Mouse (Mus musculus): ENCODE data around the gene Mest. TPM values are rescaled to one million over a fixed set of nuclear protein-coding genes. Genes with fewer than 3 reads are reported as not detected.

Gene Mest
- 100 to 1,000 TPM in 1 of 2 experiments, 10 to 100 TPM in 1; 90.5 to 129 TPM for total RNA-seq (2021)
- long read RNA-seq, experiment 1, transcript Mest-211 (12 exons, 2,561 nt) = major isoform, 52 of 59 reads
- long read RNA-seq, experiment 1, partial matches to known transcripts = 3 of 59 reads
- long read RNA-seq, experiment 1, other reads (novel, unspliced or antisense) = 4 of 59 reads
- long read RNA-seq, experiment 2, transcript Mest-211 (12 exons, 2,561 nt) = major isoform, 60 of 65 reads
- long read RNA-seq, experiment 2, partial matches to known transcripts = 2 of 65 reads
- long read RNA-seq, experiment 2, other reads (novel, unspliced or antisense) = 3 of 65 reads

- no peak for TF ChIP-seq CTCF (IDR thresholded peaks at IDR 0.05)
- Histone ChIP-seq H3K27ac (no peak within 1 kb of the TSS), H3K4me3 (no peak within 1 kb of the TSS)
- intact Hi-C loops (cut with DNase I) = loop anchor here (5.0 kb wide), 1 partner anchor 176 kb away; no protein-coding TSS in a partner anchor
- DNase-seq (ENCODE audit: extremely low spot score in 1 of 2, low spot score in 2 of 2) = no peak
Measured at GRCm38 (mm10) chr6:30723331-30723730, at the start of gene Mest. Mest (plus strand) TSS chr6:30723547.

- Histone ChIP-seq H3K4me3 (no peak overlapping the region; the same call in 1 of the 2 replicates), H3K27ac (peak overlapping the region; percentile 83)
- no peak for TF ChIP-seq CTCF (IDR thresholded peaks at IDR 0.05)
- intact Hi-C loops (cut with DNase I) = loop anchor here (2.0 to 5.0 kb wide), 3 partner anchors 19 to 127 kb away; partner anchors contain the start of gene Cep41
- DNase-seq (ENCODE audit: extremely low spot score in 1 of 2, low spot score in 2 of 2) = no peak
Measured at GRCm38 (mm10) chr6:30673764-30674561, 49.4 kb upstream of the Mest start.

DNA sequence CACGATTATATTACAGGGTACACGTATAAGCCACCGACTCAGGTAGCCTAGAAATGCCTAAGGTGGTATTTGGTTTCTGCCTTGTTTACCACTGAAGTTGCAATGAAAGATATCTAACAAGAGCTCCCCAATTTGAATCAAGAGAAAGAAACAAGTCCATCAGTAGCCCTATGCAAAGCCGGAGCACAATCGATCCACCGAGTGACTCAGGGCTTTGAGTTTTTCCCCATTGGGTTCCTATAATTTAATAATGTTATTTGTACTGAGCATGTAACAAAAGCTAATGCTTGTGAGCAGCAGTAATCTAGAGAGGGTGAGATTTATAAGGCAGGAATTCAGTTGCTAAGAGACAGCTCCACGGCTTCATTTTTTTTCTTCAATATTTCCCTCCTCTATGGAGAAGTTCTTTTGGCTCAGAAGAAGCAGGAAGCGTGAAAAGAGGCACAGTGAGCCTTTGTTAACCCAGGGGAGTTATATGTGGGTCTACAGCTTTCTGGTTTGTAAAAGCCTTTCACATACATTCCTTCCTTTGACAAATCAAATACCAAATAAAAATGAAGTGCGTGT, 48.5 kb upstream of the Mest start:
- Histone ChIP-seq H3K4me3 (peak overlapping the region; percentile 6), H3K27ac (peak overlapping the region; percentile 83)
- DNase-seq (ENCODE audit: extremely low spot score in 1 of 2, low spot score in 2 of 2) = no peak
- intact Hi-C loops (cut with DNase I) = loop anchor here (2.0 to 5.0 kb wide), 4 partner anchors 18 to 272 kb away; partner anchors contain the start of genes Cep41 and Klhdc10
- no peak for TF ChIP-seq CTCF (IDR thresholded peaks at IDR 0.05)

DNA sequence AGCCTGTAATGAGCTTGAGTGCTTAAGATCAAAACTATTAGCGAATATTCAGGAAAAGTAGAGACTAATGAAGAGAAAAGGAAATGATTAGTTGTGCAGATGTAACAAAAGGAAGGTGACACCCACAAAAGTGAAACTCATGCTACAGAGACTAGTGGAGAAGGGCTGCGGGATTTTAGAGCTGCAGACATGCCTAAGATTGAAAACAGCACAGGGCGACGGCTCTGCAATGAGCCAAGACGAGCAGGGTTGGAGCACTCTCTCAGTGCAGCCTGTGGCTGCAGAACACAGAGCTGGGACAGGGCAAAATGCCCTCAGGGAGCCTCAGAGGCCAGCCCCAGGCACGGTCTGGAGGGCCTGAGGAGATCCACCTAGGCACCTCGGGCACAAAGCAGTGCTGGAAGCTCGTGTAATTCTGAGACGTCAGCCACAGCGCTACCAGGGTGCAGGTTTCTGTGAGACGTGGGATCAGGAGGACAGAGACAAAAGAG, 48.0 kb upstream of the Mest start:
- intact Hi-C loops (cut with DNase I) = loop anchor here (2.0 to 5.0 kb wide), 2 partner anchors 17 to 273 kb away; partner anchors contain the start of genes Cep41 and Klhdc10
- Histone ChIP-seq H3K27ac (peak overlapping the region; percentile 83), H3K4me3 (peak overlapping the region; percentile 6)
- TF ChIP-seq CTCF (IDR thresholded peaks at IDR 0.05) = no peak
- DNase-seq (ENCODE audit: extremely low spot score in 1 of 2, low spot score in 2 of 2) = peak in 1 of 2 experiments; percentile 38

GRCm38 (mm10) chr6:30676506-30676905, 46.8 kb upstream of the Mest start:
- DNase-seq (ENCODE audit: extremely low spot score in 1 of 2, low spot score in 2 of 2) = no peak
- TF ChIP-seq CTCF (IDR thresholded peaks at IDR 0.05) = no peak
- H3K4me3 ChIP-seq = no peak overlapping the region
- H3K27ac ChIP-seq = no peak overlapping the region
- intact Hi-C loops (cut with DNase I) = loop anchor here (5.0 kb wide), 1 partner anchor 274 kb away; the partner anchor contains the start of gene Klhdc10

GRCm38 (mm10) chr6:30677591-30677990, 45.8 kb upstream of the Mest start:
- Histone ChIP-seq H3K27ac (no peak overlapping the region), H3K4me3 (no peak overlapping the region)
- TF ChIP-seq CTCF (IDR thresholded peaks at IDR 0.05) = no peak
- intact Hi-C loops (cut with DNase I) = loop anchor here (5.0 kb wide), 1 partner anchor 275 kb away; the partner anchor contains the start of gene Klhdc10
- DNase-seq (ENCODE audit: extremely low spot score in 1 of 2, low spot score in 2 of 2) = no peak

DNA sequence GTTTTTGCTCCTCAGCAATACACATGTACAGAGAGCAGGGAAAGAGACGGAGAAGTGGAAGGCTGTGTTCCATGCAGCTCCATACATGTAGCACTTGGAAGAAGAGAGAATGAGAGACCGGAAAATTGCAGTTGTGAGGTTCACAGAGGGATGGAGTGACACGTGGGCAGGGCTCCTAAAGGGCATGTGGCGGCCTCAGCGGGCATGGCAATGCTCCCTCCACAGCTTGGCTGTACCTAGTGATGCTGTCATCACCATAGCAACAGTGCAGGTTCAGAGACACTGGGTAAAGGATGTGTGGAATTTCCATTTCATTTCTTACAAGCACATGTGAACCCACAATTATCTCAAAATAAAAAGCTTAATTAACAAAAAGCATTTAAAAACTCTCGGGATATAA, 44.9 kb upstream of the Mest start:
- no peak for DNase-seq (ENCODE audit: extremely low spot score in 1 of 2, low spot score in 2 of 2)
- H3K4me3 ChIP-seq = no peak overlapping the region
- intact Hi-C loops (cut with DNase I) = loop anchor here (5.0 kb wide), 1 partner anchor 276 kb away; the partner anchor contains the start of gene Klhdc10
- no peak for TF ChIP-seq CTCF (IDR thresholded peaks at IDR 0.05)
- no peak overlapping the region for H3K27ac ChIP-seq

- H3K27ac ChIP-seq = no peak overlapping the region
- TF ChIP-seq CTCF (IDR thresholded peaks at IDR 0.05) = no peak
- no peak overlapping the region for H3K4me3 ChIP-seq
- DNase-seq (ENCODE audit: extremely low spot score in 1 of 2, low spot score in 2 of 2) = no peak
- intact Hi-C loops (cut with DNase I) = loop anchor here (5.0 kb wide), 1 partner anchor 277 kb away; the partner anchor contains the start of gene Klhdc10
Measured at GRCm38 (mm10) chr6:30679567-30679966, 43.8 kb upstream of the Mest start.

DNA sequence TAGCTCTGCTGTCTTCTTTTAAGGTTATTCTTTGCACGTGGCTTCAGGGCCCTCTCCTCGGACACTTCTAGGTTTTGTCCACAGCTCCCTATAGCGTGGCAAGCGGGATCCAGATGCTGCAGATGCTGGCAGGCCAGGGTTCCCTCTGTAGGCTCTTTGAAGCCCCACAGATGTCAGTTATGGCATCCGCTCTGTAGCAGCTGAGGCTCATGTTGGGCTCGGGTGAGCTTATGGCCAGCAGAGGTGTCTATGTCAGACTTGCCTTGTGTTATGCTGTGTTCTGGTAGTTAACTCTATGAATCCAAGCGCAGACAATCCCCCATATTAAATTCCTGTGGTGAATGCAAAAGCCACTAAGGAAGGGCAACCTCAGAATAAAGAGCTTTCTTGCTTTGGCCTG, 42.9 kb upstream of the Mest start:
- no peak for TF ChIP-seq CTCF (IDR thresholded peaks at IDR 0.05)
- Histone ChIP-seq H3K27ac (no peak overlapping the region), H3K4me3 (no peak overlapping the region)
- DNase-seq (ENCODE audit: extremely low spot score in 1 of 2, low spot score in 2 of 2) = no peak
- intact Hi-C loops (cut with DNase I) = no loop called here

DNA sequence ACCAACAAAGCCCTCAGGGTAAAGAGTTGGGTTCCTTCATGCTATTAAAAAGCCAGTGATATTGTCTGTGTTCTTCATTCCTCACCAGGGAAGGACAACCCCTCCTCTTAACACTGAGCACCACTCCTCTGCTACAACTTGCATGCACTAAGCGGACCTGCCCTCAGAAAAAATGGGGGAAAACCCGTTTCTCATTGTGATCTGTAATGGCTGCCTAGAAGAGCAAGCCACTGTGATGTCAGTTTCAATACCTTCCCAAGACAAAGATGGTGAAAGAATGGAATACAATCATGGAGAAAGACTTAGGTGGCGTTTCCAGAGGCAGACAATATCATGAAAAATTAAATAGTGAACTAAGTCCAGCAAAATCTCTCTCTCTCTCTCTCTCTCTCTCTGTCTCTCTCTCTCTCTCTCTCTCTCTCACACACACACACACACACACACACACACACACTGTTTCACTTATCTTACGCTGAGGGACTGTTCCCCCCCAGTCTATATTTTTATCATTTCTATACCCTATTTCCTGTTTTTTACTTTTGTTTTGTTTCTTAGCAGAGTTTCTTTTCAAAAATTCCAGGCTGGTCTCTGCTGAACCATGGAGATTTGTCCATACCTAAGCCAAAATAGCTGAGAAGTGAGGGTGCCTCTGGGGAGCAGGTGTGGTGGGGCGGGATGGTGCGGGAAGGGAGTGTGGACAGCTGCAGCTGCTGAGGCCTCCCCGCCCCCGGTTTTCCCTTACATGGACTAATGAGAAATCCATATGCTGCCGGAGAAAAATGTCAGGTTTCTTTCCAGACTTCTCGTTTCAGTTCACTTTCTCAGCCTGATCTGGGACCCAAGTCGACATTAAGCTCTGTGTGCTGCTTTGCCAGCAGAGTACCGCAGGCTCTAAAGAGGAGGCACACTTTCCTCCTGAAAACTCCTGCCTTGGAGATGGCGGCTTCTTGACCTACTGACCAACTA, 41.1 kb upstream of the Mest start:
- Histone ChIP-seq H3K4me3 (no peak overlapping the region), H3K27ac (no peak overlapping the region)
- intact Hi-C loops (cut with DNase I) = no loop called here
- DNase-seq (ENCODE audit: extremely low spot score in 1 of 2, low spot score in 2 of 2) = peak in 1 of 2 experiments; percentile 43
- no peak for TF ChIP-seq CTCF (IDR thresholded peaks at IDR 0.05)

All from left cerebral cortex, adult 2 months (tissue).